Mouse (Mus musculus): ENCODE measurements at regions not wholly inside any gene's neighbourhood (a gene's known extent, or its start where the extent isn't known, plus 50 kb on each side); places are given as distances from the start of the nearest gene placed in this dataset.

DNA sequence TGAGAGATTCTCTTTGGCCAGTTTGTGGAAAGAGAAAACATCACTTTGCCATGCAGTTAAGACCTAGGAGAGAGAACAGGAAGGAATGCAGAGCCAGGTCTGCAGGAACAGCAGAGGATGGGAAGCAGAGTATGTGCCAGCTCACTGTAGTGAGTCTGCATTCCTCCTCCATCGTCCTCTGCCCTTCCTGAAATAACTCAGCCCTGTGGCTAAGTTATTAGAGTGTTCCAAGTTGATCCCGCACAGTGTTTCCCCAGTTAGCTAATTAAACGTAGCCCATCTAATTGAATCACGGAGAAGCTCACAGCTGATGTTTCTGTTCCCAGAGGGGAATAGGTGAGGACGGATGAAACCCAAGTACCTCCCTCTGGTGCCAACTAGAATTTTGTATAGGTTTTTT lies 142.3 kb upstream of the Rack1 start:
- TF ChIP-seq EP300 (IDR thresholded peaks at IDR 0.05; ENCODE audit: low read depth in 1 of 2, low read length in 2 of 2) (no peak), TCF12 (IDR thresholded peaks at IDR 0.05; ENCODE audit: low read depth, low read length) (no peak), SMC3 (IDR thresholded peaks at IDR 0.05; ENCODE audit: low read depth, low read length) (no peak), ZMIZ1 (IDR thresholded peaks at IDR 0.05; ENCODE audit: low read depth, low read length) (no peak), SIN3A (IDR thresholded peaks at IDR 0.05; ENCODE audit: low read length) (no peak), ZNF384 (IDR thresholded peaks at IDR 0.05; ENCODE audit: low read depth, low read length) (no peak), E2F4 (IDR thresholded peaks at IDR 0.05; ENCODE audit: borderline replicate concordance, low read depth, low read length) (no peak), CTCF (IDR thresholded peaks at IDR 0.05 in 2 of 3, conservative IDR thresholded peaks at IDR 0.05 in 1 of 3; ENCODE audit: control insufficient read depth in 1 of 3, insufficient read depth in 1 of 3, low read depth in 2 of 3, low read length in 3 of 3, poor library complexity in 1 of 3, severe bottlenecking in 1 of 3) (no peak)
- Histone ChIP-seq H3K4me3 (ENCODE audit: control insufficient read depth in 1 of 2, insufficient read depth in 1 of 2, low read depth in 2 of 2, low read length in 2 of 2) (no peak overlapping the region), H3K4me1 (ENCODE audit: control insufficient read depth in 1 of 2, insufficient read depth in 2 of 2, low read length in 2 of 2) (no peaks in the 10 kb centered on the region), H3K27ac (ENCODE audit: control insufficient read depth, low read depth, low read length) (no peak overlapping the region), H3K79me2 (ENCODE audit: control insufficient read depth, insufficient read depth, low read length, poor library complexity) (no peaks in the 10 kb centered on the region), H3K36me3 (ENCODE audit: control insufficient read depth in 1 of 2, insufficient read depth in 2 of 2, low read length in 2 of 2) (no peaks in the 10 kb centered on the region), H3K27me3 (ENCODE audit: control insufficient read depth in 1 of 2, insufficient read depth in 2 of 2, low read length in 2 of 2) (no peaks in the 10 kb centered on the region), H3K9ac (ENCODE audit: control insufficient read depth, low read depth, low read length, poor library complexity, severe bottlenecking) (no peak overlapping the region), H3K9me3 (replicated peaks; ENCODE audit: insufficient read depth, low read length) (no peaks in the 10 kb centered on the region)
- DNase-seq (ENCODE audit: low read depth, low spot score) = no peak

GRCm38 (mm10) chr11:48661641-48662040 lies 138.5 kb upstream of the Rack1 start:
- no peaks in the 10 kb centered on the region for H3K36me3 ChIP-seq (ENCODE audit: control insufficient read depth in 1 of 2, insufficient read depth in 2 of 2, low read length in 2 of 2)
- H3K4me1 ChIP-seq (ENCODE audit: control insufficient read depth in 1 of 2, insufficient read depth in 2 of 2, low read length in 2 of 2) = no peaks in the 10 kb centered on the region
- H3K27me3 ChIP-seq (ENCODE audit: control insufficient read depth in 1 of 2, insufficient read depth in 2 of 2, low read length in 2 of 2) = no peaks in the 10 kb centered on the region
- H3K4me3 ChIP-seq (ENCODE audit: control insufficient read depth in 1 of 2, insufficient read depth in 1 of 2, low read depth in 2 of 2, low read length in 2 of 2) = no peak overlapping the region
- no peaks in the 10 kb centered on the region for H3K79me2 ChIP-seq (ENCODE audit: control insufficient read depth, insufficient read depth, low read length, poor library complexity)
- TF ChIP-seq MAZ (IDR thresholded peaks at IDR 0.05; ENCODE audit: low read depth, low read length) = no peak
- no peak for TF ChIP-seq SIN3A (IDR thresholded peaks at IDR 0.05; ENCODE audit: low read length)
- H3K9ac ChIP-seq (ENCODE audit: control insufficient read depth, low read depth, low read length, poor library complexity, severe bottlenecking) = no peak overlapping the region
- H3K27ac ChIP-seq (ENCODE audit: control insufficient read depth, low read depth, low read length) = no peak overlapping the region
- no peaks in the 10 kb centered on the region for H3K9me3 ChIP-seq (replicated peaks; ENCODE audit: insufficient read depth, low read length)
- DNase-seq (ENCODE audit: low read depth, low spot score) = no peak

GRCm38 (mm10) chr11:48684781-48685314 lies 115.3 kb upstream of the Rack1 start:
- no peak for DNase-seq (ENCODE audit: low read depth, low spot score)
- no peaks in the 10 kb centered on the region for H3K9me3 ChIP-seq (replicated peaks; ENCODE audit: insufficient read depth, low read length)

More at GRCm38 (mm10) chr11:48684781-48685314, 115.3 kb upstream of the Rack1 start:
- no peaks in the 10 kb centered on the region; a peak in 1 of 4 replicates for H3K27me3 ChIP-seq (ENCODE audit: control insufficient read depth in 1 of 2, insufficient read depth in 2 of 2, low read length in 2 of 2)
- H3K79me2 ChIP-seq (ENCODE audit: control insufficient read depth, insufficient read depth, low read length, poor library complexity) = no peaks in the 10 kb centered on the region
- no peak for TF ChIP-seq BHLHE40 (IDR thresholded peaks at IDR 0.05; ENCODE audit: borderline replicate concordance, low read depth, low read length)
- TF ChIP-seq E2F4 (IDR thresholded peaks at IDR 0.05; ENCODE audit: borderline replicate concordance, low read depth, low read length) = no peak
- TF ChIP-seq KAT2A (conservative IDR thresholded peaks at IDR 0.05; ENCODE audit: low read depth, low read length) = no peak
- no peak for TF ChIP-seq CHD2 (IDR thresholded peaks at IDR 0.05; ENCODE audit: low read length)
- TF ChIP-seq MAX (IDR thresholded peaks at IDR 0.05; ENCODE audit: low read length) = no peak
- no peak for TF ChIP-seq MXI1 (IDR thresholded peaks at IDR 0.05; ENCODE audit: low read depth, low read length)
- no peaks in the 10 kb centered on the region for H3K4me1 ChIP-seq (ENCODE audit: control insufficient read depth in 1 of 2, insufficient read depth in 2 of 2, low read length in 2 of 2)
- no peaks in the 10 kb centered on the region for H3K36me3 ChIP-seq (ENCODE audit: control insufficient read depth in 1 of 2, insufficient read depth in 2 of 2, low read length in 2 of 2)
- no peak overlapping the region for H3K4me3 ChIP-seq (ENCODE audit: control insufficient read depth in 1 of 2, insufficient read depth in 1 of 2, low read depth in 2 of 2, low read length in 2 of 2)
- no peak overlapping the region for H3K9ac ChIP-seq (ENCODE audit: control insufficient read depth, low read depth, low read length, poor library complexity, severe bottlenecking)
- H3K27ac ChIP-seq (ENCODE audit: control insufficient read depth, low read depth, low read length) = no peak overlapping the region
